In the genomic region with DNA sequence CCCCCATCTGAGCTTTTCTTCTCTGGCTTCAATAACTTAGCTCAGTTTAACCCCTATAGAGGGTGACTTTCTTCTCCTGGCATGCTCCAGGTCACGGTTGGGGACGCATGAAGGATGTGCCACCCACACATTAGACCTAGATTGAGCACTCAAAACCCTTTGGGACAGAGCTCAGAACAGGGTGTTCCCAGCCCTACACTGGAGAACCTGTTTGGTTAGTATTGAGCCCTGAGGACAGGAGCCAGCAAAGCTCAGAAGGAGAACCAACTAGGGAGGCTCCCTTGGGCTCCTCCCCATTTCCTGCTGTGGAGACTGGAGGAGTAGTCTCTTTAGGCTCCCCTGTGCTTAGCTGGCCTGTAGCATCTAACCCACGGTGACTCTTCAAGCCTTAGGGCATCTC, we compare ENCODE assay signal across 18 mouse cellular contexts. TPM values are rescaled to one million over a fixed set of nuclear protein-coding genes. Genes with fewer than 3 reads are reported as not detected.
DNase-seq lines count a peak whose midpoint lies in the region; ATAC-seq and TF ChIP-seq lines count a peak whose summit lies in the region.
"Had no signal": no experiment of that assay in that cellular context is flagged by ENCODE, and none has a peak within 500 bp of the region (broad histone marks: within the 10 kb centered on the region; RNA-seq: fewer than 3 reads in every experiment).

No protein-coding gene starts in this region.

- no peak for ATAC-seq in limb, embryonic 14.5 days (ENCODE audit: low FRiP score, low read depth)
- ATAC-seq in stomach, postnatal 0 days (ENCODE audit: low FRiP score, low TSS enrichment): peak; percentile 86
- no peak for ATAC-seq in monocyte, adult 5-6 weeks (replicated peaks; ENCODE audit: insufficient number of reproducible peaks, low FRiP score, low TSS enrichment, poor library complexity, severe bottlenecking)
- ATAC-seq: forebrain, embryonic 13.5 days had no signal

- peak; percentile 95 for TF ChIP-seq EP300 in stomach, postnatal 0 days (optimal IDR thresholded peaks at IDR 0.05)

- DNase-seq in limb, embryonic 14.5 days (ENCODE audit: low spot score): peak; percentile 56
- no peak for DNase-seq in limb, embryonic 10.5 days (ENCODE audit: low spot score)
- DNase-seq in kidney, adult 9 months: peak; percentile 86
- DNase-seq in lung, adult 18-20 months: peak; percentile 79 to 87
- DNase-seq in stomach, postnatal 0 days (ENCODE audit: low spot score): peak; percentile 67
- no peak for DNase-seq in frontal cortex, postnatal 10 days (ENCODE audit: low spot score in 2 of 2)
- DNase-seq: adrenal gland, adult 8-10 months; B cell, adult 2 months; cerebellum, postnatal 14 days; gastrocnemius, postnatal 25 days; lung, embryonic 14.5 days; midbrain, embryonic 14.5 days; right cerebral cortex, postnatal 4 days; thymus, postnatal 25 days had no signal

- H3K27ac ChIP-seq in limb, embryonic 14.5 days (replicated peaks; ENCODE audit: low read depth, low read length): no peak overlapping the region
- H3K27ac ChIP-seq in limb, embryonic 10.5 days: no peak overlapping the region
- peak overlapping the region; percentile 56 for H3K27ac ChIP-seq in stomach, postnatal 0 days (replicated peaks)
- H3K27ac ChIP-seq: forebrain, embryonic 13.5 days; hindbrain, embryonic 10.5 days had no signal

- H3K9ac ChIP-seq in limb, embryonic 14.5 days (ENCODE audit: low read depth, low read length, severe bottlenecking): no peak overlapping the region
- no peak overlapping the region for H3K9ac ChIP-seq in stomach, postnatal 0 days (ENCODE audit: low read length)
- H3K9ac ChIP-seq: forebrain, embryonic 13.5 days; heart, embryonic 12.5 days; lung, embryonic 14.5 days had no signal

- TF ChIP-seq POLR2A in limb, embryonic 14.5 days (IDR thresholded peaks at IDR 0.05; ENCODE audit: borderline replicate concordance, extremely low read depth, insufficient read depth, insufficient read length): no peak

- no peak overlapping the region for H3K4me2 ChIP-seq in limb, embryonic 14.5 days (replicated peaks; ENCODE audit: low read depth, low read length, severe bottlenecking)
- no peak overlapping the region for H3K4me2 ChIP-seq in stomach, postnatal 0 days (replicated peaks; ENCODE audit: low read depth)
- H3K4me2 ChIP-seq: forebrain, embryonic 13.5 days; heart, embryonic 12.5 days; lung, embryonic 14.5 days had no signal

- no peaks in the 10 kb centered on the region for H3K9me3 ChIP-seq in limb, embryonic 14.5 days (ENCODE audit: control insufficient read depth, low read length)
- no peaks in the 10 kb centered on the region for H3K9me3 ChIP-seq in limb, embryonic 10.5 days (replicated peaks)
- no peaks in the 10 kb centered on the region for H3K9me3 ChIP-seq in stomach, postnatal 0 days (ENCODE audit: control insufficient read depth, low read length)
- H3K9me3 ChIP-seq: forebrain, embryonic 13.5 days; heart, embryonic 12.5 days; hindbrain, embryonic 10.5 days had no signal

- TF ChIP-seq CTCF in stomach, postnatal 0 days (IDR thresholded peaks at IDR 0.05; ENCODE audit: low read depth): no peak

- H3K4me3 ChIP-seq in limb, embryonic 14.5 days (replicated peaks; ENCODE audit: low read length): no peak overlapping the region
- no peak overlapping the region for H3K4me3 ChIP-seq in limb, embryonic 10.5 days
- H3K4me3 ChIP-seq in stomach, postnatal 0 days (ENCODE audit: low read depth, low read length): no peak overlapping the region
- H3K4me3 ChIP-seq: forebrain, embryonic 13.5 days; heart, embryonic 12.5 days; hindbrain, embryonic 10.5 days had no signal

- no peaks in the 10 kb centered on the region for H3K36me3 ChIP-seq in limb, embryonic 14.5 days (ENCODE audit: control insufficient read depth, insufficient read depth, low read length)
- H3K36me3 ChIP-seq in limb, embryonic 10.5 days: no peaks in the 10 kb centered on the region
- H3K36me3 ChIP-seq in stomach, postnatal 0 days (ENCODE audit: control insufficient read depth, insufficient read depth, low read length): no peaks in the 10 kb centered on the region
- H3K36me3 ChIP-seq: heart, embryonic 12.5 days; hindbrain, embryonic 10.5 days had no signal

- H3K27me3 ChIP-seq in limb, embryonic 14.5 days (ENCODE audit: control insufficient read depth, insufficient read depth, low read length): no peaks in the 10 kb centered on the region
- peaks cover under 1% of the 10 kb centered on the region; the same call in 1 of the 2 replicates for H3K27me3 ChIP-seq in limb, embryonic 10.5 days (ENCODE audit: low read depth, poor library complexity, severe bottlenecking)
- no peaks in the 10 kb centered on the region for H3K27me3 ChIP-seq in stomach, postnatal 0 days (ENCODE audit: control insufficient read depth, insufficient read depth, low read length)

- H3K4me1 ChIP-seq in limb, embryonic 14.5 days (ENCODE audit: control insufficient read depth, insufficient read depth, low read length): peaks cover 14% of the 10 kb centered on the region
- peaks cover 38% of the 10 kb centered on the region for H3K4me1 ChIP-seq in limb, embryonic 10.5 days
- peaks cover 10% of the 10 kb centered on the region for H3K4me1 ChIP-seq in stomach, postnatal 0 days (replicated peaks; ENCODE audit: control insufficient read depth, insufficient read depth)

- 69% methylated on average over 3 of the region's 3 CpGs for WGBS in limb, embryonic 14.5 days
- WGBS in limb, embryonic 10.5 days: 86% methylated on average over 3 of the region's 3 CpGs
- 67% methylated on average over 3 of the region's 3 CpGs for WGBS in stomach, postnatal 0 days

RNA-seq across cellular contexts. Expression of gene Gadd45g, which starts 59.6 kb away (rescaled TPM):
- polyA plus RNA-seq in limb, embryonic 14.5 days (2012; rRNA removed): 50.0 and 51.5 TPM in 2 replicates
- polyA plus RNA-seq in limb, embryonic 14.5 days (2014; fragmentation: Nextera tagmentation; extraction: Ambion mirVana): 38.1 and 43.2 TPM in 2 replicates
- 14.3 and 18.6 TPM in 2 replicates for polyA plus RNA-seq in limb, embryonic 10.5 days (2016; fragmentation: Nextera tagmentation; extraction: Ambion mirVana)
- 37.1 and 39.1 TPM in 2 replicates for polyA plus RNA-seq in stomach, postnatal 0 days (2015; fragmentation: Nextera tagmentation; extraction: Ambion mirVana)
- 17.5 to 34.3 TPM (median 24.0 TPM) in 3 replicates for total RNA-seq in monocyte, adult 5-6 weeks (2017)

Comparison
In these comparisons a context has a peak if more than half of its experiments do, and no peak if none do; other contexts are left out.
1. DNase-seq: peak in limb, embryonic 14.5 days (single experiment), kidney, adult 9 months (single experiment), lung, adult 18-20 months (2 of 2) and stomach, postnatal 0 days (single experiment); none in limb, embryonic 10.5 days (single experiment) and frontal cortex, postnatal 10 days (0 of 2).